Mouse (Mus musculus) left cerebral cortex, adult 2 months (tissue): ENCODE results near the gene 2300003K06Rik. TPM values are rescaled to one million over a fixed set of nuclear protein-coding genes. Genes with fewer than 3 reads are reported as not detected.

Experiments used
- DNase-seq, 2 experiments: peaks; one replicate each; pipeline ENCODE4 v3.0.0; 2021 to 2022; ENCODE audit warnings: low spot score in 2 of 2, mixed read lengths in 1 of 2; ENCODE audit errors: extremely low spot score in 1 of 2
- H3K27ac ChIP-seq: fragments of 200-600 bp; 2 replicates; pipeline ENCODE4 v1.8.1; 2022
- H3K4me3 ChIP-seq: fragments of 200-600 bp; 2 replicates; pipeline ENCODE4 v1.8.1; 2022
- CTCF ChIP-seq: fragments of 200-600 bp; IDR thresholded peaks from 2 replicates; pipeline ENCODE4 v1.8.1; 2022; ENCODE audit warnings: antibody characterized with exemption, mild to moderate bottlenecking, moderate library complexity
- intact Hi-C: fragments of 180-260 bp; cut with DNase I; formaldehyde crosslinking; loops from one replicate; pipeline ENCODE4 v1.15.1; 2025
- total RNA-seq, 2 experiments: library from RNA; stranded (reverse); gene quantifications; 2 replicates each; pipeline ENCODE4 v1.2.3; 2021

The 2300003K06Rik gene
- total RNA-seq, 2 experiments from 2014 or later: not detected

- TF ChIP-seq CTCF: no peak
- intact Hi-C loops: no loop called here
- no peak for DNase-seq
- Histone ChIP-seq H3K27ac (no peak within 1 kb of the TSS), H3K4me3 (no peak within 1 kb of the TSS)
Observed at GRCm38 (mm10) chr11:99793367-99793766, 44.5 kb downstream of the 2300003K06Rik start, which contains the start of gene Gm11596. TSS of gene Gm11596 (minus strand) at chr11:99793467.

Other genes with a start within 250 kb of the 2300003K06Rik start
- not detected for gene Krtap1-3, start 246.7 kb downstream of the 2300003K06Rik start, total RNA-seq
- not detected for gene Krtap9-3, start 240.0 kb downstream of the 2300003K06Rik start, total RNA-seq
- gene Gm11938, start 234.8 kb downstream of the 2300003K06Rik start, total RNA-seq: not detected
- not detected for gene Gm11937, start 227.9 kb downstream of the 2300003K06Rik start, total RNA-seq
- gene Krtap2-4, start 223.2 kb downstream of the 2300003K06Rik start, total RNA-seq: not detected
- gene Gm11562, start 217.6 kb downstream of the 2300003K06Rik start, total RNA-seq: not detected
- not detected for gene Krtap4-1, start 209.8 kb downstream of the 2300003K06Rik start, total RNA-seq
- not detected for gene Krtap4-2, start 203.0 kb downstream of the 2300003K06Rik start, total RNA-seq
- gene Krtap4-7, start 194.0 kb downstream of the 2300003K06Rik start, total RNA-seq: not detected
- gene Gm11555, start 187.8 kb downstream of the 2300003K06Rik start, total RNA-seq: not detected
- not detected for gene Gm11563, start 179.1 kb downstream of the 2300003K06Rik start, total RNA-seq
- not detected for gene Krtap4-6, start 172.1 kb downstream of the 2300003K06Rik start, total RNA-seq
- gene Gm14190, start 147.3 kb downstream of the 2300003K06Rik start, total RNA-seq: not detected
- gene Gm14180, start 103.8 kb downstream of the 2300003K06Rik start, total RNA-seq: not detected
- gene Gm11595, start 65.2 kb downstream of the 2300003K06Rik start, total RNA-seq: not detected
- gene Krtap4-8, start 57.4 kb downstream of the 2300003K06Rik start, total RNA-seq: not detected
- gene Krtap4-9, start 52.9 kb downstream of the 2300003K06Rik start, total RNA-seq: not detected
- not detected for gene Gm11596, start 44.6 kb downstream of the 2300003K06Rik start, total RNA-seq
- gene Gm11569, start 39.1 kb downstream of the 2300003K06Rik start, total RNA-seq: not detected
- gene Gm11554, start 33.6 kb downstream of the 2300003K06Rik start, total RNA-seq: not detected
- gene Krtap4-13, start 28.2 kb downstream of the 2300003K06Rik start, total RNA-seq: not detected
- gene Gm11564, start 22.4 kb downstream of the 2300003K06Rik start, total RNA-seq: not detected
- gene Krtap4-16, start 13.5 kb upstream of the 2300003K06Rik start, total RNA-seq: not detected
- not detected for gene Gm11568, start 19.9 kb upstream of the 2300003K06Rik start, total RNA-seq
- not detected for gene Gm11559, start 26.4 kb upstream of the 2300003K06Rik start, total RNA-seq
- not detected for gene Krtap9-1, start 35.3 kb upstream of the 2300003K06Rik start, total RNA-seq
- not detected for gene Gm11567, start 41.1 kb upstream of the 2300003K06Rik start, total RNA-seq
- not detected for gene Krtap31-1, start 69.9 kb upstream of the 2300003K06Rik start, total RNA-seq
- not detected for gene Gm11565, start 76.7 kb upstream of the 2300003K06Rik start, total RNA-seq
- gene Krtap31-2, start 98.2 kb upstream of the 2300003K06Rik start, total RNA-seq: not detected
- not detected for gene Krtap9-5, start 110.4 kb upstream of the 2300003K06Rik start, total RNA-seq
- not detected for gene Krtap29-1, start 141.0 kb upstream of the 2300003K06Rik start, total RNA-seq
- not detected for gene Krtap16-1, start 148.5 kb upstream of the 2300003K06Rik start, total RNA-seq
- not detected for gene Krtap17-1, start 155.9 kb upstream of the 2300003K06Rik start, total RNA-seq
- not detected for gene Krt33a, start 178.1 kb upstream of the 2300003K06Rik start, total RNA-seq
- not detected for gene Krt33b, start 191.8 kb upstream of the 2300003K06Rik start, total RNA-seq
- gene Krt34, start 203.5 kb upstream of the 2300003K06Rik start, total RNA-seq: not detected
- not detected for gene Krt31, start 212.5 kb upstream of the 2300003K06Rik start, total RNA-seq